Mouse (Mus musculus): ENCODE results near the gene Myt1l. TPM values are rescaled to one million over a fixed set of nuclear protein-coding genes. Genes with fewer than 3 reads are reported as not detected.

The Myt1l gene
- polyA plus RNA-seq, 1 experiment from 2014 or later, result 5.1 TPM

DNA sequence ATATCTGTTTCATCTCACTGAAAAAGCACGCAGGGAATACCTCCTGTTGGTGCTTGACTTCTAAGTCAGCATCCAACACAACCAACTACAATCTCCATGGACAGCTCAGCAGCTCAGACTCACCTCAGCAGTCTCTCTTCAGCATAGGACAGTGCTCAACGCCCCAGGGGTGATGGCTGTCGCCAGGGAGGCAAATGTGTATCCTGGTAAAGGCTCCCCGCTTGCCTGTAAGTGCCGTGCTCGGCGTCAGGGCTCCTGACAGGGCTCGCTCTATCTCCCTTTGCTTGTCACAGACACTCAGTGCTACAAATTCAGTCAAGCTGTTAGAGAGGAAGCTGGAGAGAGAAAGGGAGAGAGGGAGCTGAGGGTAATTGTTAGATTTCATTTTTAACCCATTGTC, 158.1 kb downstream of the Myt1l start:
- no peak for ATAC-seq (ENCODE audit: insufficient number of reproducible peaks, insufficient read depth, low FRiP score, low read depth)
- Histone ChIP-seq H3K4me3 (ENCODE audit: low read depth, low read length) (no peak overlapping the region), H3K9ac (replicated peaks; ENCODE audit: low read depth, low read length) (no peak overlapping the region), H3K36me3 (ENCODE audit: control insufficient read depth, insufficient read depth, low read length) (no peaks in the 10 kb centered on the region), H3K27ac (ENCODE audit: low read length) (no peak overlapping the region), H3K4me2 (replicated peaks; ENCODE audit: low read depth, low read length) (no peak overlapping the region), H3K9me3 (ENCODE audit: control insufficient read depth, low read depth, low read length) (no peaks in the 10 kb centered on the region), H3K27me3 (ENCODE audit: control insufficient read depth, insufficient read depth, low read length) (no peaks in the 10 kb centered on the region), H3K4me1 (ENCODE audit: control insufficient read depth, insufficient read depth, low read length) (no peaks in the 10 kb centered on the region)
- WGBS, result 69% methylated on average over 8 of the region's 8 CpGs

DNA sequence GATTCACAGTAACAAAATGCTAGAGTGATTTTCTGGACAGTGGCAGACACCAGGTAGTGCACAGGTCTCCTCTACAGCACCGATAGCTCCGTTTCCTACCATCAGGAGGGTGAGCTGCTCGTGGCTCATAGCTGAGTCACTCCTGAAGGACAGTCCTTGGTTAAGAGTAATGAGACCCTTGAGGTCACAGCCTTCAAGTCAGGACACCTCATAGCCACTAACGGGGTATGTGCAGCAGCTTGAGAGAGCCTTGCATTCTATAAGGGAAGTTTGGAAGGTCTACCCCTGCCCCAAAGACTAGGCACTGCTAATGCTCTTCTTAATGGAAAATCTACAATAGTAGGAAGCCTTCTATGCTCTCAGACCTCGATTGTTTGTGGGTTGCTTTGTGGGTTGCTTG, 163.4 kb downstream of the Myt1l start:
- ATAC-seq (ENCODE audit: insufficient number of reproducible peaks, insufficient read depth, low FRiP score, low read depth), result no peak
- no peaks in the 10 kb centered on the region for H3K36me3 ChIP-seq (ENCODE audit: control insufficient read depth, insufficient read depth, low read length)
- H3K4me1 ChIP-seq (ENCODE audit: control insufficient read depth, insufficient read depth, low read length), result no peaks in the 10 kb centered on the region
- WGBS, result 73% methylated on average over 5 of the region's 5 CpGs
- H3K27me3 ChIP-seq (ENCODE audit: control insufficient read depth, insufficient read depth, low read length), result no peaks in the 10 kb centered on the region
- no peaks in the 10 kb centered on the region for H3K9me3 ChIP-seq (ENCODE audit: control insufficient read depth, low read depth, low read length)
- H3K4me3 ChIP-seq (ENCODE audit: low read depth, low read length), result no peak overlapping the region
- H3K9ac ChIP-seq (replicated peaks; ENCODE audit: low read depth, low read length), result no peak overlapping the region
- H3K27ac ChIP-seq (ENCODE audit: low read length), result no peak overlapping the region
- H3K4me2 ChIP-seq (replicated peaks; ENCODE audit: low read depth, low read length), result no peak overlapping the region

DNA sequence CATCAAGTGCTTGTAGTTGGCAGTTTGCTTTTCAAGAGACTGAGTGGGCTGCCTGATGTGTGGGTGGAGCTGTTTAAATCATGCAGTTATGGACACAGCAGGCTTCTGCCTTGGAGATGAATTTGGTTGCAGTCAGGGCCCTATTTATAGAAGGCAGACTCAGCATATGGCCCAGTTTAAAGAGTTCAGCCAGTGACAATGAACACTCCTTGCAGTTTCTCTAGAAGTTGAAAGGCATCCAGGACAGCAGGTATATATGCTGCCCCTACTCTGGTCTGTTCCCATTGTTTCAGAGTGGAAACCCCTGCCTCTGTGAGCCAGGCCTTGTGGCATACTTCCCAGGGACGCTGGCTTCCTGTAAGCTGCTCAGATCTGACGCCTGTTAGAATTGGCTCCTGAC, 167.0 kb downstream of the Myt1l start:
- no peaks in the 10 kb centered on the region for H3K9me3 ChIP-seq (ENCODE audit: control insufficient read depth, low read depth, low read length)
- no peaks in the 10 kb centered on the region for H3K36me3 ChIP-seq (ENCODE audit: control insufficient read depth, insufficient read depth, low read length)
- no peak overlapping the region for H3K9ac ChIP-seq (replicated peaks; ENCODE audit: low read depth, low read length)
- no peak overlapping the region for H3K27ac ChIP-seq (ENCODE audit: low read length)
- no peaks in the 10 kb centered on the region for H3K4me1 ChIP-seq (ENCODE audit: control insufficient read depth, insufficient read depth, low read length)
- H3K4me2 ChIP-seq (replicated peaks; ENCODE audit: low read depth, low read length), result no peak overlapping the region
- WGBS, result 46% methylated on average over 2 of the region's 2 CpGs
- no peak overlapping the region for H3K4me3 ChIP-seq (ENCODE audit: low read depth, low read length)
- ATAC-seq (ENCODE audit: insufficient number of reproducible peaks, insufficient read depth, low FRiP score, low read depth), result no peak
- no peaks in the 10 kb centered on the region for H3K27me3 ChIP-seq (ENCODE audit: control insufficient read depth, insufficient read depth, low read length)

DNA sequence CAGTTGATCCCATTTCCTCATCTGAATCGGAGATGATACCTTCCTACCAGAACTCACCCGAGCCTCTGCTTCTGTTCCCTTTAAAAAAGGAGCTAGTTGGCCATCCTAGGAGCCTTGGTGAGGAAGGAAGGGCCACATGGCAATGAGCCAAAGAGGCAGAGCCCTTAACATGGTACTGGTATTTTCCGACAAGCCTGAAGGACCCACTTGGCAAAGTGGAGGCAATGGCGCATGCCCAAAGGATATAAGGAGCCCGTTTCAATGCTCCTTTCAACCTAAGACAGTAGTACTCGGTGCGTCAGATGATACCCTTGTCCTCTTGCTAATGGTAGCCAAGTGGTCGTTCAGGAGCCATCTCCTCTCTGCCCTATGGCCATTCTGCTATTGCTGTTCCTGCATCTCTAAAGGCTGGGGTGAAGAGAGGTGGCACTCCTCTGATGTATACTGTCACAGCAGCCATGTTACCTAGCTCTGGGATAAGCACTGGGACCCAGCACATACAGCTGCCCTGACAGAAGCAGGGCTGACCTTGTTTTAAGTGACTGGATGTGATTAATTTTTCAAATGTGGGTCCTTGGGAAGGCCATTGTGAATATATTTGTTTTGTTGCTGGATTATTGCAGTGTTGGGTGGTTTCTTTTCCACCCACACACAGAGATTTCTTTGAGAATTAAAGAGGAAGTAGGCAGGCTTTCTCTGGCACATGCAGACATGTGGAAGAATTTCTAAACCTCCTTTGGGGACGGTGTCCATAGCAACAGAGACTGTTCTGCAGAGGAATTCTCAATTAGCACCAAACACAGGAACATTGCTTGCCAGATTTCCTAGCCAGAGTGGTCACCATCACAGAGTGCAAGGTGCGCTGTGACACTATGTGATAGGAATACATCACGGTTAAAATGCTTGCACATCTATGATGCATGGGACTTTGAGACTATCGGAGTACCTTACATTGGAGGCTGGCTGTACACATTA, 169.6 kb downstream of the Myt1l start:
- Histone ChIP-seq H3K36me3 (ENCODE audit: control insufficient read depth, insufficient read depth, low read length) (no peaks in the 10 kb centered on the region), H3K4me2 (replicated peaks; ENCODE audit: low read depth, low read length) (no peak overlapping the region), H3K27ac (ENCODE audit: low read length) (no peak overlapping the region), H3K9me3 (ENCODE audit: control insufficient read depth, low read depth, low read length) (no peaks in the 10 kb centered on the region), H3K4me3 (ENCODE audit: low read depth, low read length) (no peak overlapping the region), H3K27me3 (ENCODE audit: control insufficient read depth, insufficient read depth, low read length) (no peaks in the 10 kb centered on the region), H3K9ac (replicated peaks; ENCODE audit: low read depth, low read length) (no peak overlapping the region), H3K4me1 (ENCODE audit: control insufficient read depth, insufficient read depth, low read length) (peaks cover 7% of the 10 kb centered on the region; the same call in 1 of the 2 replicates)
- no peak for ATAC-seq (ENCODE audit: insufficient number of reproducible peaks, insufficient read depth, low FRiP score, low read depth)
- WGBS, result 82% methylated on average over 12 of the region's 12 CpGs

DNA sequence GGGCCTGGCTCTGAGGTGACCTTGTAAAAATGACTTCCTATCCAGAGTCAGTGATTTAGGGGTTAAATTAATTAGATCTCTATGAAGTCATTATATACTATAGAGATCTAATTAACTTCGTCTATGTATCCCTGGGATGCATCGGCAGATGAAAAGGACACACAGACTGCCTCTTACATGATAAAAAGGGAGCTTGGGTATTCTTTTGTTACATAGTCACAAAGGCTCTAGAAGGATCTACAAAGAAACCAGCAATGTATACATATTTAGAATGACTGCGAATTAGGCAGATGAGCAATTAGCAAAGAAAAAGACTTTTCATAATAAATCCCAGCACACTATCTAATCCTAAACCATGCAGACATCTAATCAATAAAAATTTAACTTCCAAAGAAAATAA, 170.4 kb downstream of the Myt1l start:
- ATAC-seq (ENCODE audit: insufficient number of reproducible peaks, insufficient read depth, low FRiP score, low read depth), result no peak
- WGBS, result 76% methylated on average over 3 of the region's 3 CpGs
- no peak overlapping the region for H3K4me3 ChIP-seq (ENCODE audit: low read depth, low read length)

DNA sequence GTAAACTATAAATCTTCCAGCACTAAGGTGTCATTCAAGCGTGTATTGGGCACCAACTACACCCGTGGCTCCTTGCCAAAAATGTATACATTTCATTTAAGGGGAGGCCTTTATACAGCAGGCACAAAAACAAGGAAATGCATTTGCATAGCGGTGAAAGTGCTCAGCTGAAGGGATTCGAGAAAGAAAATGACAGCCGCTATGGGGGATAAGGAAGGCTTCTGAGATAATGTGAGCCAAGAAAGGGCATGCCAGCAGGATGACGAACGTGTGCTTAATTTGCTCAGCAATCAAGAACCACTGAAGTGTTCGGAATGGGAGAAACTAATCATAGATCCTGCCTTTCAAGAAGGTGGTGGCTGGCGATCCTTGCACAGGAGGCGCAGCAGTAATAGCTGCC, 170.8 kb downstream of the Myt1l start:
- no peak for ATAC-seq (ENCODE audit: insufficient number of reproducible peaks, insufficient read depth, low FRiP score, low read depth)
- H3K4me3 ChIP-seq (ENCODE audit: low read depth, low read length), result no peak overlapping the region
- H3K27me3 ChIP-seq (ENCODE audit: control insufficient read depth, insufficient read depth, low read length), result no peaks in the 10 kb centered on the region
- H3K27ac ChIP-seq (ENCODE audit: low read length), result no peak overlapping the region
- no peak overlapping the region for H3K9ac ChIP-seq (replicated peaks; ENCODE audit: low read depth, low read length)
- WGBS, result 38% methylated on average over 10 of the region's 10 CpGs
- H3K4me1 ChIP-seq (ENCODE audit: control insufficient read depth, insufficient read depth, low read length), result peaks cover 10% of the 10 kb centered on the region; the same call in 1 of the 2 replicates
- no peaks in the 10 kb centered on the region for H3K36me3 ChIP-seq (ENCODE audit: control insufficient read depth, insufficient read depth, low read length)
- H3K9me3 ChIP-seq (ENCODE audit: control insufficient read depth, low read depth, low read length), result no peaks in the 10 kb centered on the region
- no peak overlapping the region for H3K4me2 ChIP-seq (replicated peaks; ENCODE audit: low read depth, low read length)

More for the DNA sequence above, 170.4 kb downstream of the Myt1l start:
- Histone ChIP-seq H3K27ac (ENCODE audit: low read length) (no peak overlapping the region), H3K36me3 (ENCODE audit: control insufficient read depth, insufficient read depth, low read length) (no peaks in the 10 kb centered on the region), H3K4me2 (replicated peaks; ENCODE audit: low read depth, low read length) (no peak overlapping the region), H3K9ac (replicated peaks; ENCODE audit: low read depth, low read length) (no peak overlapping the region), H3K27me3 (ENCODE audit: control insufficient read depth, insufficient read depth, low read length) (no peaks in the 10 kb centered on the region), H3K9me3 (ENCODE audit: control insufficient read depth, low read depth, low read length) (no peaks in the 10 kb centered on the region), H3K4me1 (ENCODE audit: control insufficient read depth, insufficient read depth, low read length) (peaks cover 10% of the 10 kb centered on the region; the same call in 1 of the 2 replicates)

DNA sequence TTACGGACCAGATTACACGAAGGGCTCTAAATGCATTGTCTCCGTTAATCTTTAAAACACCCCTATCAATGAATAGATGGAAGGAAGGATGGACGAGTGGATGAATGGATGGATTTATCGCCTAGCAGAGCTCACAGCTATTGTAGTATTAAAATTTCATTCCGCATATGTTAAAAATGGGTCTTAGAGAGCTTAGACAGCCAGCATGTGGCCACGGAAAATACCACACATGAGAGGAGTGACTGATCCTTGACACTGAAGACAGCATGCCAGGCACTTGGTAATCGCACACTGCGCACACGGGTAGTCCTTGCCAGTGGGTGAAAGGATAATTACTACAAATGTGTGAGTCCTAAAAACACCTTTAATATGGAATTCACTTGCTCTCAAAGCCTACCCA, 171.2 kb downstream of the Myt1l start:
- H3K27me3 ChIP-seq (ENCODE audit: control insufficient read depth, insufficient read depth, low read length), result no peaks in the 10 kb centered on the region

DNA sequence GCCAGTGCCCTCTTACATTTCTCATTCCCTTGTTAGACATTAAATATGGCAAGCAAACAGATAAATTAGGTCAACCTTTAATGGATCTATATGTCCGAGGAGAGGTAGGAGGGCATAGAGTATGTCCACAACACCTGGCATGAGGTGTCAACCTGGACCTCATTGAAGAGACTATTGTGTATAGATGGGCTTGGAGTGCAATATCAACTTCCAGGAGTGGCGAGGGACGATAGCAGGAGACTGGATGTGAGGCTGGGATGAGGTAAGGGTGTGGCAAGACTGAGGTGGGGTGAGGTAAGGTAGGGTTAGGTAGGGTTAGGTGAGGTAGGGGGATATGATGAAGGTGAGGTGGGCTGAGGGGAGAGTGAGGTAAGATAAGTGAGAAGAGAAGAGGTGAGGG, 171.8 kb downstream of the Myt1l start:
- no peak overlapping the region for H3K9ac ChIP-seq (replicated peaks; ENCODE audit: low read depth, low read length)
- H3K27me3 ChIP-seq (ENCODE audit: control insufficient read depth, insufficient read depth, low read length), result no peaks in the 10 kb centered on the region
- no peaks in the 10 kb centered on the region for H3K9me3 ChIP-seq (ENCODE audit: control insufficient read depth, low read depth, low read length)
- H3K4me1 ChIP-seq (ENCODE audit: control insufficient read depth, insufficient read depth, low read length), result peaks cover 10% of the 10 kb centered on the region; the same call in 1 of the 2 replicates
- H3K27ac ChIP-seq (ENCODE audit: low read length), result no peak overlapping the region
- no peaks in the 10 kb centered on the region for H3K36me3 ChIP-seq (ENCODE audit: control insufficient read depth, insufficient read depth, low read length)
- no peak overlapping the region for H3K4me3 ChIP-seq (ENCODE audit: low read depth, low read length)
- no peak overlapping the region for H3K4me2 ChIP-seq (replicated peaks; ENCODE audit: low read depth, low read length)
- 78% methylated on average over 3 of the region's 3 CpGs for WGBS
- ATAC-seq (ENCODE audit: insufficient number of reproducible peaks, insufficient read depth, low FRiP score, low read depth), result no peak

More for the DNA sequence above, 171.2 kb downstream of the Myt1l start:
- no peaks in the 10 kb centered on the region for H3K9me3 ChIP-seq (ENCODE audit: control insufficient read depth, low read depth, low read length)
- peaks cover 10% of the 10 kb centered on the region; the same call in 1 of the 2 replicates for H3K4me1 ChIP-seq (ENCODE audit: control insufficient read depth, insufficient read depth, low read length)
- H3K36me3 ChIP-seq (ENCODE audit: control insufficient read depth, insufficient read depth, low read length), result no peaks in the 10 kb centered on the region
- no peak overlapping the region for H3K27ac ChIP-seq (ENCODE audit: low read length)
- no peak for ATAC-seq (ENCODE audit: insufficient number of reproducible peaks, insufficient read depth, low FRiP score, low read depth)
- H3K4me2 ChIP-seq (replicated peaks; ENCODE audit: low read depth, low read length), result no peak overlapping the region
- 77% methylated on average over 10 of the region's 10 CpGs for WGBS
- H3K9ac ChIP-seq (replicated peaks; ENCODE audit: low read depth, low read length), result no peak overlapping the region
- no peak overlapping the region for H3K4me3 ChIP-seq (ENCODE audit: low read depth, low read length)

All from stomach, embryonic 14.5 days (tissue).